Mouse (Mus musculus) testis, adult 2 months (tissue): ENCODE measurements around the gene Wfdc11.

Experiments used
- CTCF ChIP-seq: fragments of 200-500 bp; IDR thresholded peaks from 2 replicates; pipeline ENCODE4 v1.5.1; 2012; ENCODE audit warnings: low read depth, mild to moderate bottlenecking, inconsistent platforms, low read length, moderate library complexity; ENCODE audit not compliant: control insufficient read depth, insufficient read depth, insufficient replicate concordance
- POLR2A ChIP-seq: fragments of 200-500 bp; IDR thresholded peaks from 2 replicates; pipeline ENCODE4 v1.6.1; 2012; ENCODE audit warnings: low read depth, mild to moderate bottlenecking, inconsistent platforms, low read length, moderate library complexity; ENCODE audit not compliant: control insufficient read depth

DNA sequence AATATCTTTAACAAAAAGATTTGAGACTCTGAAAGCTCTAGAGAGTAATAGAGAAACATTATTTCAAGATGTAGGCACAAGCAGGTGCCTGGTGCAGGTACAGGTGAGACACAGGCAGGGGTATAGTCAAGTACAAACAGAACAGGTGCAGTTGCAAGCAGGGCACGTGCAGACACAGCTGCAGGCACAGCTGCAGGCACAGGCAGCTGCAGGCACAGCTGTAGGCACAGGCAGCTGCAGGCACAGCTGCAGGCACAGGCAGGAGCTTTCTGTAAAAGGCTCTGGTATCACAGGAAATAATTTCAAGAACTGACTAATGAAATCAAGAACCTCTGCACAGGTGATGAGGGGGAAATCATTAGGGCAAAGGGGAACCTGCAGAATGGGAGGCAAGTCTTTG lies 2.9 kb downstream of the Wfdc11 start:
- no peak for TF ChIP-seq POLR2A
- no peak for TF ChIP-seq CTCF
